Mouse (Mus musculus) cerebellum, postnatal 14 days (tissue): ENCODE measurements around the gene Emd.
"Not testable (repeated sequence)": the region's sequence is repeated elsewhere in the genome, so short reads cannot be mapped to it uniquely, and the experiment has no call there.

Experiments
- DNase-seq, 2 experiments: peaks; one replicate each; pipeline ENCODE4 v3.0.0; 2021; ENCODE audit warnings: mixed read lengths in 2 of 2

Gene Emd

GRCm38 (mm10) chrX:74254153-74254887, at the start of gene Emd:
TSS of gene Emd (plus strand) at chrX:74254687.
- peak; percentile 89 to 90 for DNase-seq

DNA sequence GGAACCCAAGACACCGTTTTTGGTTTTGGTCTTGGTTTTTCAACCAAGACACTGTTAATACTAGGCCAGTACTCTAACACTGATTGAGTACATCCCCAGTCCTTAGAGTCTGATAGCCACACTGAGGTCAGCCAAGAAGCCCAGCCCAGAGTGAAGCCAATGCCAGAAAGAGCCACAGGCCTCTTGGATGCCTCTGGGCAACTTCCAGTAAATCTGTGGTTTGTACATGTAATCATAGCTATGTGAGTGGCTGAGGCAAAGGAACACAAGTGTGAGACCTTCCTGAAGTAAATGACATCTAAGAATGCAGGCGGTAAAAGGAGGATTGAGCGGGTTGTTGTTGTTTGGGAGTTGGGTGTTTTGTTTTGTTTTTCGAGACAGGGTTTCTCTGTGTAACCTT, 36.0 kb upstream of the Emd start:
- DNase-seq = no peak

GRCm38 (mm10) chrX:74219449-74219848, 35.0 kb upstream of the Emd start:
- DNase-seq = no peak

GRCm38 (mm10) chrX:74220099-74220498, 34.4 kb upstream of the Emd start:
- not testable (repeated sequence) for DNase-seq

DNA sequence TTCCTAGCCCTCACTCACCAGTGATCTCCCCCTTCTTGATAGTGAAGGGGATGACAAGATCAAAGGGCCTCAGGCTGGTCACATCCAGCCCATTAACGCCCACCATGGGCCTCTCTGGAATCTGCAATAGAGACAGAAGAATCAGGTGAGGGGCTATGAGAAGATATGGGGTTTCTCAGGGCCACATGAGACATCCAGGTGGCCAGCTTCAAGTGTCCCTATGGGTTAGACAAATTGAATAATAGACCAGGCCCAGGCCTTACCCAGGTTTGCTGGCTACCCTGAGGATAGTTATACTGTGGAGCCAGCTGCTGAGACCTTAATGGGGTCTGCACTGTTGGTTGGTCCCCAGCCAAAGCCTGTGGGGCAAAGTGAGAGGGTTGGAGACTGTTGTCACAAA, 24.4 kb upstream of the Emd start:
- DNase-seq = no peak

GRCm38 (mm10) chrX:74233196-74233595, 21.3 kb upstream of the Emd start:
- no peak for DNase-seq

GRCm38 (mm10) chrX:74240332-74240731, 14.2 kb upstream of the Emd start:
- DNase-seq = no peak

DNA sequence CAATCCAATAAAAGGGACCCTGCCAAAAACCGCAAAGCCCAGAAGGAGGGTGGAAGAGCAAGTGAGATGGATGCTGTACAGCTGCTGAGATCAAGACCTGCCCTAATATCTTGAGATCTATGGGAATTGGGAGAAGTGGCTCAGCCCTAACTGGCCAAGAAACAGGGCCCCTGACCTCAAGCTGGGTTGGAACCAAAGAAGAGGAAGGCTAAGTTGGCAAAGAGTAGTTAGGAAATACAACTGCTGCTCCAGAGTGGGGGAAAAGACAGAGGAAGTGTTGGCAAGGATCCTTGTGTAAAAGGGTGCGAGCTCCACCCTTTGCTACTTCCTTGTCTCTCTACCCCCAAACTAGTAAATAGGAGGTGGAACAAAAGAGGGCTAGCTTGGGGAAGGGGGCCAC, 11.1 kb upstream of the Emd start:
- no peak for DNase-seq

DNA sequence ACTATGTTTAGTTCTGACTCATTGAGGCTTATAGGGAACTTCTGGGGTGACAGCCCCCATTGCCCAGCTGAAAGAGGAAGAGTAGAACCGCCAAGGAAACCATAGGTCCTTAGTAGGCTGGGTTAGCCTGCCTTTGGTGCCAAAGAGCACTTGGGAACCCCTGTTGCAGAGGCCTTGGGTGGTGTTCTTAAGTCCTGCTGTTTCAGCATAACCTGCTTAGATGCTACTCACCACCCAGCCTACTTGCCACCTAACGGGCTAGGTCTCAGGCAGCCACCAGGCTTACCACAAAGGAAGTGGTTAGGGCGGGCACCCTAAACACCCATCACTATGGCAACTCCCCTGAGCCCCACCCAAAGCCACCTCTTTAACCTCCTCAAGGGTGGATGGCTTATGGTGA, 10.7 kb upstream of the Emd start:
- DNase-seq = no peak

GRCm38 (mm10) chrX:74244614-74245083, 9.8 kb upstream of the Emd start:
- DNase-seq = peak; percentile 16 to 18

- DNase-seq = no peak
Measured at GRCm38 (mm10) chrX:74245107-74245506, 9.4 kb upstream of the Emd start.

DNA sequence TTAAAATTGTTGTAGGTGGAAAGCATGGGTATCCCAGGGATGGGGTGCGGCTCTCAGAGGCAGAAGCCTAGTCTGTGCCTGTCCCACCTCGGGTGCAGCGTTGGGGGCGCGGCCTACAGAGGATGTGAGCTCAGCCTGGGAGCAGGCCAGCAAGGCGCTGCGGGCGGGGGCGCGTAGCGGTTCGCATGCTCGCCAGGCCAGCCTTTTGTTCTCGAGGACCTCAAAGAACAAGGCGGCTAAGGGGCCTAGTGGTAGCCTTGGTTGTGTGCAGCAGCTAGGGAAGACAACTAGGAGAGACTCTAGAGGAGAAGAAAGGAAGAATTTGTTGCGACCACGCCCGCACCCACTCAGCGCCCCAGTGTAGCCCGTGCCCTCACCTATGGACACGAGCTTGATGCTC, 8.8 kb upstream of the Emd start:
- DNase-seq = peak; percentile 84 to 89

DNA sequence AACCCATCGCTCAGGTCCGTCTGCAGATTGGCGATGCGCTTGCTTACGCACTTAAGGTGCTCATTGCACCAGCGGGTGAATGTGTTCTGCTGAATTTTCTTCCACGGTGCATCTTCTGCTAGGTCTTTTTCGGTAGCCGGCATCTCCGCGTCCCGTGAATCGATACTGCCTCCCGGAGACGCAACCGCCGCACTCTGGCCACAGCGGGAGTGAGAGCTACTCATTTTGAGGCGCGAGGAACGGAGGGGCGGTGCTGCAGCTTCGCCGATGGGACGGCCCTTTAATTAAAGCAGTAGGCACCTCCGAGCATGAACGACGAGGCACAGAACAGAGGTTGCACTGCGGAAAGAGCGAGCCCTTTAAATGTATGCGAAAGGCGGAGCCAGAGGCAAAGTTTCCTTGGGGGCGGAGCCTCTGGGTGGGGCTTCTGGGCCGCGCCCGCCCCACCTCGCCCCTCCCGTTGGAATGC, 8.2 kb upstream of the Emd start:
- DNase-seq = peak; percentile 87

DNA sequence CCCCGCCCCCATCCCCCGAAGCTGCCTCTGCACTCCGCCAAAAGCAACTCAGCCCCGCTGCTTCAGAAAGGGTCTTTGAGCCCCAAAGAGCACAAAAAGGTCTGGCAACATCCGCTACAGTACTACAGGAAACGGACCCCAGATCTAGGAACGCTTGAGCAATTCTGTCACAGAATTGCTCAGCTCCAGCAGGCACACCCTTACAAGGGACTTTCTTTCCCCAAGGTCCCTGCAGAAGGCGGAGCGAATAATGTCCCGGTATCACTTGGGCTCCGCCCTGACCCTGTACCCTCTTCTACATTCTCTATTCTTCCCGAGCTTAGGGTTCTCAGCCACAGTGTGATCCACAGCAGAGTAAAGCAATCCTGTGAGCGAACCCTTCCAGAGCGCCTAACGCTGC, 7.8 kb upstream of the Emd start:
- DNase-seq = no peak

GRCm38 (mm10) chrX:74248651-74249050, 5.8 kb upstream of the Emd start:
- DNase-seq = peak; percentile 67 to 85

- peak; percentile 78 to 81 for DNase-seq
Measured at GRCm38 (mm10) chrX:74249615-74250014, 4.9 kb upstream of the Emd start, which contains the start of gene Flna. TSS of gene Flna (minus strand) at chrX:74249820.

DNA sequence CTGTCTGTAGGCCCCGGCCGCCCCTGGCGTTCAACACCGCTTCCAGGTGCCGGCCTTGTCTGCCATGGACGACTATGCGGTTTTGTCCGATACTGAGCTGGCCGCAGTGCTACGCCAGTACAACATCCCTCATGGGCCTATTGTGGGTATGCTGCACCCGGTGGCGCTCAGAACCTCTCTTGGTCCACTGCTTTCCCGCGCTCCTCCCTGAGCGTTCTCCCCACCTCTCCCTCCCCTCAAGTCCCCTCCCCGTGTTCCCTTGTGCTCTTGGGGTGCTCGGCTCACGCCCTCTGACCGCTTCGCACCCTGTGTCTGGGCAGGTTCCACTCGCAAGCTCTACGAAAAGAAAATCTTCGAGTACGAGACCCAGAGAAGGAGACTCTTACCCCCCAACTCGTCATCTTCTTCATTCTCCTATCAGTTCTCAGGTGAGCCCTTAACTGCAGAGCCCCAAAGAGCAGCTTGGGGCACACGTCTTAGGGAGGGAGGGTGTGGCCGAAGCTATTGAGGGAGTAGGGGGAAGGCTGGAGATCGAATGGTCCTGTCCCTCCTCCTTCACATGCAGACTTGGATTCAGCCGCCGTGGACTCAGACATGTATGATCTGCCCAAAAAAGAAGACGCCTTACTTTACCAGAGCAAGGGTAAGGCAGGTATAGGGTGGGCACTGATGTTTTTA, 540 bp downstream of the Emd start:
- DNase-seq = no peak

DNA sequence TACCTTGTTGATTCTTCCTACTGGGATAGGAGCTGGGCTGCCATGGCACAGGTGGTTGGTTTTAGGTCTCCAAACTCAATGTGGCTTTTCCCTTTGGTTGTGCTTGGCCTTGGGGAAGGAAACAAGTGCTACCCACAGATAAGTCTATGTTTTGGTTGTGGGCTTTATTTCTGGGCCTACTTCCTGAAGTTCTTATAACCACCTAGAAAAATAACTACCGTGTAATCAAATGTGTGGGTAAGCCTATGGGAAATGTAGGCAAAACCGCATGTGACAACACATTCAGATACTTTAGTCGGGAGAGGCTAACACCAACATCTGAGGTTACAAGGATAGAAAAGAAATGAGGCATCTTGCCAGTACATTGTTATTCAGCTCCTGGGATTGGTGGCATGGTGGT, 3.3 kb downstream of the Emd start:
- DNase-seq = no peak

DNA sequence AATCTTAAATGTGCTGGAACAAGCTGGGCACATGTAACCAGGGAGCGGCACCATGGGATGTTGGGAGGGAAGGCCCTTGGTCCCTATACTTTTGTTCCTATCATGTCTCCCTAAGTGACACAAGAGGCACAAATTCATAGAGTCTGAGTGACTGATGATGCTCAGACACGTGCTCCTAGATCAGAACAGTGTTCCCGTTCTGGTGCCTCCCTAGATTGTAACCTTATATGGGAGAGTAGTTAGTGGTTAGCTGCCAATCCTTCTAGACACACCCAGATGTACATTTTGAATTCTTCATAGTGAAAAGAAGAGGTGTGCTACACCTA, 15.2 kb downstream of the Emd start:
- DNase-seq = no peak

GRCm38 (mm10) chrX:74270062-74270901, 15.8 kb downstream of the Emd start, which contains the start of gene Rpl10:
TSS of gene Rpl10 (plus strand) at chrX:74270812.
- peak; percentile 91 for DNase-seq

GRCm38 (mm10) chrX:74270902-74271551, 16.5 kb downstream of the Emd start:
- peak; percentile 33 to 45 for DNase-seq

- DNase-seq = no peak
Measured at GRCm38 (mm10) chrX:74273422-74274322, 19.2 kb downstream of the Emd start.
